Mouse (Mus musculus) c-Kit-negative CD71-positive TER-119-positive erythroid progenitor cells, embryonic 14.5 days (primary cell): ENCODE measurements around the gene Arnt2.

ENCODE experiments used
- DNase-seq: peaks from one replicate; pipeline ENCODE4 v3.0.0-alpha.2; 2013; ENCODE audit warnings: low read depth, low spot score

Gene Arnt2

DNA sequence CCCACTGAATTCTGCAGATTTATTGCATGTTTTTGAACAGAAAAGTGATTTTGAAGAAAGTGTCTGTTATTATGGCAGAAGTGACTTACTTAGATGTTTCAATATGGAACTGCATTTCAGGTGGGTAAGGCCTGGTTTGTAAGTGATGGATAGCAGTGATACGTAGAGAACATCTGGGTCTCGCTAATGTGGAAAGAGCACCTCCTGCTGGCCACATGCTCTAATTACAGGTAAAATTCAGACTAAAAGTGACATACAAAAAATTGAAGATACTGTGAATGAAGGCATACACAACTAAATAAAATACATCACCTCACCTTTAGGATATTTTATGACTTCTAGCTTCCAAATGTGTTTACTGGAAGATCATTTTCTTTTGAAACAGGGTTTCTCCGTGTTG is 66.8 kb downstream of the Arnt2 start:
- no peak for DNase-seq

- DNase-seq = no peak
Observed at GRCm38 (mm10) chr7:84341001-84341400, 69.0 kb downstream of the Arnt2 start.

GRCm38 (mm10) chr7:84339186-84339585 is 70.8 kb downstream of the Arnt2 start:
- no peak for DNase-seq

DNA sequence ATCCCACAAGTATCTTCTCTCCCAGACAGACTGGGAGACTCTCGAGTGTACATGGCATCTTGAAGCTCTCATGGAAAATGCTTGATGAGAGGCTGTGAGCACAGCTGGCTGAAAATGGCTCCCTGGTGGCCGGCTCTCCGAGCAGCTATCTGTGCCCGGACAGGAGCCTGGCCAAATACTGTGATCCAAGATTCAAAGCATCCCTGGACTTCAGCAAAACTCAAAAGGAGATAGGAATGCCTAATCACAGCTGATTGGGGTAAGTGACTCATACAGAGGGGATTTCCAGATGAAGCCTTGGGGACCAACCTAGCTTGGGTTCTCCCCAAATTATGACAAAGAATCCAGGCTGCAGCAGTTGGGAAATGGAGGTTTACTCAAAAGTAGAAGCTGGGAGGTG is 72.2 kb downstream of the Arnt2 start:
- no peak for DNase-seq

GRCm38 (mm10) chr7:84336907-84337306 is 73.1 kb downstream of the Arnt2 start:
- no peak for DNase-seq

- DNase-seq = no peak
Observed at GRCm38 (mm10) chr7:84336580-84336886, 73.4 kb downstream of the Arnt2 start.

- no peak for DNase-seq
Observed at GRCm38 (mm10) chr7:84335766-84336579, 74.0 kb downstream of the Arnt2 start.

DNA sequence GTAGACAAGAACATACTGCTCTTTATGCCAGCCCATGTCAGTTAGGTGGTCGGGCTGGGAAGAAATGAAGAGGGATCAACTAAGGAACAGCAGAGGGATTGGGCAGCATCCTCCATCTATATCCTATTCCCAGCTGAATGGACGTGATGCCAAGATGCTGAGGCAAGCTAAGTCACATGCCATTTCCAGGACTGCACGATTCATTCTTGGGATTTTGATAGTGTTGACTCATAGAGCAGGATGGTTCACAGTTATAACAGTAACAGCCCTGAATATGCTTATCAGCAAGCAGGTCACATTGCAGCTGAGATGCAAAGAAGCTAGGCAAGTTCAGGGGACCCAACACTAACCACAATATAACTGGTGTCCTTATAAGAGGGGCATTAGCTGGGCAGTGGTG is 76.0 kb downstream of the Arnt2 start:
- no peak for DNase-seq

DNA sequence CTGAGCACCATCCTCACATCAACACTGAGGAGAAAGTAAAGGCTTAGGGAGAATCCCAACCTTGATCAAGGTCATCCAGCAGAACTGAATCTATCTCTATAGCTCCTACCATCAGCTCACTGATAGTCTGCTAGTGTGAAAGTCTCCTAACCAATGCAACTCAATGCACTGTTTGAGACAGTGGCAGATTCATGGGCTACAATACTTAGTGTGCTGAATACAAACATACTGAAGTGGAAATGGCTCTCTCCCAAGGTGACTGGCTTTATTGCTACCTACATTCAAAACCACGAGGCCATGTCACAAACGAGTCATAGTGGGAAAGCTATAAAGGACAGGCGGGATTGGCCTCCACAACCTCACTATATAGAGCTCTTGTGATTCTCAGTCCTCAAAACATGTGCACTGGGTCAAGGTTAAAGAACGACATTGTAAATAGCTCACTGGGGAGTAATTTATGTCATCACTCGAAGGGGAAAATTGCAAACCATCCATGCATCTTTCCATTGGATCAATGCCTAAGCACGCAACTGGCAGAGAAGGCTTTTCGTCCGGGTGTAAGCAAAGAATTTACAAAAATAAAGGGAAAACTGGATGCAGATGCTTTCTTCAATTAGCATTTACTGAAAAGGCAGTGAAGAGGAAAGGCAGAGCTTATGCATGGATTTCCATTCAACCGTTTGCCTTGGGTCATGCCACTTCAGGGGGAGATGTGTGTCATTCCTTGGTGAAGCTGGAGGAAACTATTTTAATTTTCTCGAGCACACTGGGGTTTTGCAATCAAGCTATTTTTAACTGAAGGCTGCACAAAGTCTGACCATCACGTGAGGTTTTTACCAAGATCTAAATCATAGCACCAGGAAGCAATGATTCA is 77.4 kb downstream of the Arnt2 start:
- no peak for DNase-seq

DNA sequence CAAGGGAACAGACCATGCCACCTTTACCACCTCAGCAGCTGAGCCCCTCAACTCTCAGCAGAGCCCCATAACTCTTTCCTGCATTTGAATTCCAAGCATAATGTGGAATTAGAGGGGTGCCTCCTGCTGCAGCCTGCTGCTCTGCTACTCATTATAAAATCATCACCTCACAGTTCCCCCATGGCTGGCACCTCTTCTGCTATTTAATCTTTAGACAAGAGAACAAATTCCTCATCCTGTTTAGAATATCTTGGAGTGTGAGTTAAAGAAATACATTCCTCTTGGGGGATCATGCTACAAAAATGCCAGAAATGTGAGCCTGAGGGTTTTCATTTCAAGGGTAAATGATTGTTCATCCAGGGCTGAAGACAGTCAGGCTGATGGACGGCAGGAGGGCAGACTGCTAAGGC is 80.8 kb downstream of the Arnt2 start:
- DNase-seq = no peak

DNA sequence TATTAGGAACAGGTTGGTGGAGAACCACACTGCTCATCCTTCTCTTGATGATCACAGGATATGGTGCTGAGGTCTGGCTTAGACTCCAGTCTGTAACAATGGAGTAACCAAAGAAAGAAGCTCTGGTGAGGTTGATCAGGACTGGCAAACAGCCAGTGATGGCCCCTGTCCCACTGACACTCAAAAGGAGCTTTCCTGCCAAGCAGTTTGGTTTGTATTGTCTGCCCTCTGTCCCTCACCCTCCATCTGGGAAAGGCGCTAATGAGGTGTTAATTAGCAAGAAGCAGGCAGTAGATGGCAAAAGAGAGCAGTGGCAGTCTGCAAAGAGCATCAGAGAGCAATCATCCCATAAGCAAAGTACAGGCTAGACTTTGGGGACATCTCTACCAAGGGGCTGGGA is 81.2 kb downstream of the Arnt2 start:
- no peak for DNase-seq

DNA sequence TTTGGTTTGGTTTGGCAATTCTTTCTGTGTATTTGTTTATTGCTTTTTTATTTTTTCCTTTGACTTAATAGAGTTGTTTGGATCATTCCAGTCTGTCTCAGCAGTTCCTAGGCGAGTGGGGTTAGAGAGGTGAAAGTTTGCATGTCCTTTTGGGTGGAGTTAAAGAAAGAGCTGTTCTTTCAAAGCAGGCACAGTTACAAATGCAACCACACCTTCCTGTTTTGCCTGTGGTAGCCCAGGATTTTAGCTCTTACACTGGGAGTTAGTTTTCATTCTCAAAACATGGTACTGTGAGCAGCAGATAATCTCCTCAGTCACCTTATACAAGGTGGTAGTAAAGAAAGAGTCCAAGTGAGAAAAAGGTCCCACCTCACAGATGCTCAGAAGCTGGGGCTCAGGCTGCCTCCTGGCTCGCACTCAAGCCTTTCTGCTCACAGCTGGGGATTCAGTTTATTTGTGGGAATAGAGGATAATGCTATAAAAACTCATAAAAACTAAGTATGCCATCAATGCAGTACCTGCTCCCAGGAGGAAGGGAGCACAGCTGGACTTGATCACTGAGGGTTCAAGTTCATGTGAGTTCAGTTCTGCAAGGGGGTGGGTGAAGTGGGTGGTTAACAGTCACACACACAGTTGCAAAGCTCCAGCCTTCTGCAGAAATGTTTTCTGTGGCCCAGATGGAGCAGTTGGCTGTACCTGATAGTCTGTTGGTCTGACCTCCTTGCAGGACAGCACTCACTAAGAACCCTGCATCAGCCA is 84.2 kb downstream of the Arnt2 start:
- no peak for DNase-seq

- no peak for DNase-seq
Observed at GRCm38 (mm10) chr7:84321542-84321941, 88.4 kb downstream of the Arnt2 start.

GRCm38 (mm10) chr7:84315353-84316003 is 94.5 kb downstream of the Arnt2 start:
- no peak for DNase-seq

DNA sequence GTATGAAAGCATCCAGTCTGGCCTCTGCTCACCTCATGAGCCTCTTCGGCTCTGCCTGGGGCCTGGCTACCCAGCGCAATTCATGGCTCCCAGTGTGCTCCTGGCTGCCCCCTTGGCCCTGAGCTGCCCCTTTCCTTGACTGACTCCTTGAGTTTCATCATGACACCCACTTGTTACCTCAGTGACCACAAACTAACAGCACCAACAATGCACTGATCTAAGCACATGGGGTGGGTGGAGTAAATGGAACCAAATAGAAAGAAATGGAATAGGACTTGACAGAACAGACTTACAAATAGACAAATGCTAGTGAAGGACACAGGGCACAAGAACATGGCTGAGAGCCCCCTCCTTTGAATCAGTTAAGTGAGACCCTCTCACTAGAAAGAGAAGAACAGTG is 95.2 kb downstream of the Arnt2 start:
- DNase-seq = no peak

- no peak for DNase-seq
Observed at GRCm38 (mm10) chr7:84311624-84312023, 98.4 kb downstream of the Arnt2 start.

GRCm38 (mm10) chr7:84310909-84311311 is 99.1 kb downstream of the Arnt2 start:
- DNase-seq = no peak

- DNase-seq = no peak
Observed at GRCm38 (mm10) chr7:84307329-84307925, 102.5 kb downstream of the Arnt2 start.

DNA sequence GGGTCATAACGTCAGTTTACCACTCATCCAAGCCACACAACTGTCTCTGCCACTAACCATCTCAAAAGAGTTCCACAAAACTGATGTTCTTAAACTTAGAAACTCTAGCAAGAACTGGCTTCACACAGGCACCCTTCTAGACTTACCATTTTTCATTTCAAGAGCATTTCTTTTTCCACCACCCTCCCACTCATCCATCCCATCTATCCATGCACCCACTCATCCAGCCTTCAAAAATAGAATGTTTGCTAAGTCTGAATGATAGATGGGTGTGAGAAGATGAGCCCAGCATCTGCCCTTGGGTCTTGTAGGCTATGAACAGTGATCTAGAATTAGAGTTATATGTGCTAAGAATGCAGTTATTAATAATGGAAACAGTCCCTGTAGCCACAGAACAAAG is 109.7 kb downstream of the Arnt2 start:
- DNase-seq = no peak

DNA sequence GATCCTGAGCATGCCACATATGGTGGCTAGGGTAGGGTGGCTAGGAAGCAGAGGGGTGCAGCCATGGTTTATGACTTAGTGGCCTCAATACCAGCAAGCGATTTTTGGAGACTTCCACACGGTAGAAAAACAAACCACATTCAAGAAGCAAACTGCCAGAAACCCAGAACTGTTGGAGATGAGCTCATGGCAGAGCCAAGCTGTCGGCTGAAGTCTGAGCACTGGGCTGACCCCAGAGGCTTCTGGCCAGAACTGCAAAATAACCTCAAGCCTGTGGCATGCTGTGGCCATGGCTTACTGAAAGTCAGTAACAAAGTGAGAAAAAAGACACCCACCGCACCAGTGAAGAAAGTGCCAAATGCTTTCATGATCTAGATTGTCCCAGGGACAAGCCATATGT is 110.4 kb downstream of the Arnt2 start:
- no peak for DNase-seq

DNA sequence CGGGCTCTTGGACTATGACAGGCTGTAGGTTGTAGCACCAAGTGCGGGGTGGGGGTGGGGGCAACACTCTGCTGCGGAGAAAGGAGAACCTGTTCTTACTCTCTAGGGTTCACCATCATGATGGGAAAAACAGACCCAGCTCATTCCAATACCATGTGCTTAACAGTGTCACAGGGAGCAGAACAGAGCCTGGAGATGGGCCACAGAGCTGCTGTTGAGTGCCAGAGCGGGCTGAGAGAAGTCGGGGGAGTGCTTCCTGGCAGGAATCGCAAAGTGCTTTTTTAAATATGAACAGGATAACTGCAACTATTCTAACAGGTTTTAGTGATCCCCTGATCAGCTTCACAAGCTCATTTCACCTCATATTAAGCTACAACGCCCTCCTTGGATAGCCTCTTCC is 116.9 kb downstream of the Arnt2 start:
- DNase-seq = no peak
